Mouse (Mus musculus) lung, postnatal 36 days (tissue): ENCODE measurements around the gene Mfsd4a.

Experiments
- DNase-seq: peaks from one replicate; pipeline ENCODE4 v3.0.0; 2022; ENCODE audit warnings: mixed read lengths

The Mfsd4a gene

DNA sequence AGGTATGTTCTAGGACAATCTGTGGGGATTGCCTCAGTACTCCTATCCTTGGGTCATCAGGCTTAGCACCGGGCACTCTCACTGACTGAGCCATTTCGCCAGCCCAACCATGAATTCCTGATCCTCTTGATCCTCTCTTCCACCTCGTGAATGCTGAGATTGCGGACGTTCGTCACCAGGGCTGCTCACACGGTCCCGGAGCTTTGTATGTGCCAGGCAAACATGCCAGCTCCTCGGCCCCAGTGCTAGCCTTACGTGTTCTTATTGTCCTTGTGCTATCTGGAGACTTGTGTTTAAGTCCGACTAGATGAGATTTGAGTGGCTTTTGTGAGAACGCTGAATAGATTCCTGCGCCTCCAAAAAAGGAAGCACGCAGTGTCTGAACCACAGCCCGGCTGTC, 80.4 kb downstream of the Mfsd4a start:
- no peak for DNase-seq

- no peak for DNase-seq
These were observed 84.1 kb downstream of the Mfsd4a start for GRCm38 (mm10) chr1:131983806-131984205.

DNA sequence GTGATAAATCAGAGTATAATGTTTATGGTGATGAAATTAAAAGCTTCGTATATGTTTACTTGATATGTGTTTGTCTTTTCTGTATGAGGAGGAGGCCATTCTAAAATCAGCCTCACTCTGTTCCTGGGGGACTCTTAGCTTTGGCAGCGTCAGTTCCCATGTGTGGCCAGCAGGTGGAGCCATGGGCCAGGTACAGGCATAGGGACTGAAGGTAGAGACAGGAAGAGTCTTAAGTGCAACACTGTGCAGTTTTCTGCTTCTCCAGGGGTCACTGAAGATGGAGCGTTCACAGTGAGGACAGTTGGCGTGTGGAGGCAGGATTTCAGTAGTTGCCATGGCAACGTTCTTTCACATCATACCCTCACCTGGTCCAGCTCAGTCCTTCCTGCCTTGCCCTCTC, 85.0 kb downstream of the Mfsd4a start:
- DNase-seq, result peak; percentile 85

DNA sequence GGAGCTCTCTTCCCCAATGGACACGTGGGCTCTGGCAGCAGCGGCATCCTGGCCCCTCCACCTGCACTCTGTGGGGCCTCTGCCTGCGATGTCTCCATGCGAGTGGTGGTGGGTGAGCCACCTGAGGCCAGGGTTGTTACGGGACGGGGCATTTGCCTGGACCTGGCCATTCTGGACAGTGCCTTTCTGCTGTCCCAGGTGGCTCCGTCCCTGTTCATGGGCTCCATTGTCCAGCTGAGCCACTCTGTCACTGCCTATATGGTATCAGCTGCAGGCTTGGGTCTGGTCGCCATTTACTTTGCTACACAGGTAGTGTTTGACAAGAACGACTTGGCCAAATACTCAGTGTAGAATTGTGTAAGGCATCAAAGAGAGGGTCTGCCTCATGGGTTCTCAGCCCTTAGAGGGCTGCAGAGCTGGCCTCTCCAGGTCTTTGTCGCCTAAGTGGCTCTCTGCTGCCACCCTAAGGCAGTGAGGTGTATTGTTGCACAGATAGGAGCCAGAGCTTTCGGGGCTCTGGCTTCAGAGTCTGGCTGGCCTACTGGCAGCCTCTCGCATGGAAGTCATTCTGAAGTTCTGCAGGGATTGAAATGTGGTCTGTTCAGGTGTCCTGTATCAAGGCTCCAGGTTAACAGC, 86.4 kb downstream of the Mfsd4a start:
- peak; percentile 81 for DNase-seq

GRCm38 (mm10) chr1:131980471-131980870, 87.4 kb downstream of the Mfsd4a start:
- no peak for DNase-seq

DNA sequence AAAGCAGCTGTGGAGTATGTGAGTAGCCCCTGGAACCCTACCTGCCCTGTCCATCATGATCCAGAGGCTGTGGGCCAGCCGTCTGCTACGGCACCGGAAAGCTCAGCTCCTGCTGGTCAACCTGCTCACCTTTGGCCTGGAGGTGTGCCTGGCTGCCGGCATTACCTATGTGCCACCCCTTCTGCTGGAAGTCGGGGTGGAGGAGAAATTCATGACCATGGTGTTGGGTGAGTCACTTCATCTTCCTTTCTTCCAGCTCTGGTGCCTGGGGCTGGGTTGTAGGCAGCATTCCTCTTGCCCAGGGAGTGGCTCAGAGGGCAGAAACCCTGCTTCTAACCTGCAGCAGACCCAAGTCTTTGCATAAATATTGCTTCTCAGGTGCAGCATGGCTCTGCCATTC, 91.0 kb downstream of the Mfsd4a start:
- no peak for DNase-seq

DNA sequence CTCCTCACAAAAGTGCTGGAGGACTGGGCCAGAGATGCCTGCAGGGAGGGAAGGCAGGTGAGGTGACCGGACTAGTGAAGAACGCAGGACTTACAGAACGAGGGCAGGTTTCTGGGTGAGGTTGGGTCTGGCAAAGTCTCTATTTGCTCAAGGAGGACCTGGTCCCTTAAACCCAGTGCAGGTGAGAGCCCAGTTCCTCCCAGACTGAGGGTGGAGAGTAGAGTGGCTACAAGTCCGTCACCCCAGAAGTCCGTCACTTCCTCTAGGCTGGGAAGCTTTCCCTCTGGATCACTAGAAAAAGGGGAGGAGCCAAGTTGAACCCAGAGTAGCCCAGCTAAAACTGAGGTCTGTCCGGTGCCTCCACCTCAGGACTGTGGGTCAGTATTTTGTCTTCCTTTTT, 93.9 kb downstream of the Mfsd4a start:
- peak; percentile 24 for DNase-seq
